Mouse (Mus musculus) ES-Bruce4 (cell line): Measurements from ENCODE around the gene Def6.

ENCODE experiments used
- CTCF ChIP-seq: IDR thresholded peaks from one replicate; pipeline ENCODE4 v1.8.1; 2011; ENCODE audit warnings: low read depth, low read length
- EP300 ChIP-seq: IDR thresholded peaks from 2 replicates; pipeline ENCODE4 v1.6.1; 2011; ENCODE audit warnings: low read depth, low read length; ENCODE audit not compliant: insufficient read depth
- POLR2A ChIP-seq: IDR thresholded peaks from one replicate; pipeline ENCODE4 v1.8.1; 2011; ENCODE audit warnings: low read length; ENCODE audit not compliant: insufficient read depth

GRCm38 (mm10) chr17:28253216-28253615 lies 45.6 kb downstream of the Def6 start:
- TF ChIP-seq CTCF (no peak), POLR2A (no peak), EP300 (no peak)
